Mouse (Mus musculus): ENCODE measurements around the gene Med16.

The Med16 gene

DNA sequence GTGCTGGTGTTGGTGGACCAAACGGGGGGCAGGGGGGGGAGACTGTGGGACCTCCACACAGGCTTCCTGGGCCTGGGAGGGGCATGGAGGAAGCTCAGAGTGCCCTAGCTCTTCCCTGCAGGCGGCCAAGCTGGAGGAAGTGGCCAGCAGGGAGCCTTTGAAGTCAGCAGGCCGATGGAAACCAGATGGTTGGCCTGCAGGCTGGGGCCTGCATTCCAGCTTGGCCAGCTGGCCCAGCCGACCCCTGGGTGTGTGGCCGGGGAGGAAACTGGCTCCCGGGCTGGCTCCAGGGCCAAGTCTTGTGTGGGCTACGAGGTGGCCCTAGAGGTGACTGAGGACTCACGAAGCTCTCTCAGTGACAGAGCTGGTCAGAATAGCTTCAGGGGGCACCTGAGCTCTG lies 24.0 kb upstream of the Med16 start:
- DNase-seq: peak; percentile 61 to 80

DNA sequence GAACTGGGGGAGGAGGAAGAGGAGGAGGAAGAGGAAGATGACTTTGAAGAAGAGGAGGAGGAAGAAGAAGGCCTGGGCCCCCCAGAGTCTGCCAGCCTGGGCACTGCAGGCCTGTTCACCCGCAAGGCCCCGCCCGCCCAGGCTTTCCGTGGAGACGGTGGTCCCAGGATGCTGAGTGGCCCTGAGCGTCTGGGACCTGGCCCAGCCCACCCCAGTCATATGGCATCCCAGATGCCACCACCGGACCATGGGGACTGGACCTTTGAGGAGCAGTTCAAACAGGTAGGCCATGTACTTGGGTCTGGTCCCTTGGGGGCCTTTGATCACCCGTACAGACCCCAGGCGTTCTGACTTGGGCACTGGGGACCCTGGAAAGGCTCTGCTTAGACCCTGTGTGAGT lies 23.1 kb upstream of the Med16 start:
- no peak for DNase-seq

DNA sequence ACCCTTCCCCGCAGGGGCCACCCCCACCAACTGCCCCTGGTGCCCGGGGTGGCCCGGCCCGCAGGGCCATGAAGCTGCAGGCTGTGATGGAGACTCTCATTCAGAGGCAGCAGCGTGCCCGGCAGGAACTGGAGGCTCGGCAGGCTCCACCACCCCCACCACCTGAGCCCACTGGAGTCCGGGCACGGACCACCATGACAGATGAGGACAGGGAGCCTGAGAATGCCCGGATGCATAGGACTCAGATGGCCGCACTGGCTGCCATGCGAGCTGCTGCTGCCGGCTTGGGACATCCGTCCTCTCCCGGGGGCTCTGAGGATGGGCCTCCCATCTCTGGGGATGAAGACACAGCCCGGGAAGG lies 22.1 kb upstream of the Med16 start:
- DNase-seq: no peak

DNA sequence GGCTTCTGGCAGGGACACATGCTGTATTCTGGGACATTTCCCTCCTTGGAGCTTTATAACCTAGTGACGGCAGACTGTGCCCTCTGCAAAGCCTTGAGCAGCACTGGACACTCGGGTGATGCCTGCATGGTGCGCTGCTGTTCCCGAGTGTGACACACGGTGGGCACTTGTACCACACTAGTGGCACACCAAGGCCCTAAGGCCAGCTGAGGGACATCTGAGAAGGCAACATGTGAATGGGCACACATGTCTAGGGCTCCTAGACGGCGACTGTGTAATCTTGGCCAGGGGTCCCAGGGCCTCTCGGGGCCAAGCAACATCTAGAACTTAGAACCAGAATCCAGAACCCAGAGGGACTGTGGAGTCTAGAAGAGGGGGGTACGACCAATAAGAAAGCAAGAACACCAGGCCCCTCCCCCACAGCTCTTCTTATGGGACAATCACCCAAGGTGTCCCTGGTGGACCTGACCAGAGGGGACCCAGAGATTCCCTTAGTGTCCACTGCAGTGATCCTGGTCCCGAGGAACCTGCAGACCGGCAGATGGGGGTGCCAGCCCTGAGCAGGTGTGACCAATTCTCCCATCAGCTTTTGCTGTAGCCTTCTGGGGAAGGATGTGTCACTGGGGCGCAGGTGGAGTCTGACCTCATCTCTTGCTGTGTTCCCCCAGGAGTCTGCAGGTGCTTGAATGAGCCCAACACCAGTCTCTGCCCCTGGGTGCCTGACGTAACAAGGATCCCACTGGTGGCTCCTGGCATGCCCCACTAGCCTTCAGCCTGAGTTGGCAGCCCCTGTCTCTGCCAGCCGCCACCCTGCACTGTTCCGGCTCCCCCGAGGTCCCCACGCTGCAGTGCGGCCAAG lies 21.5 kb upstream of the Med16 start:
- DNase-seq: no peak

DNA sequence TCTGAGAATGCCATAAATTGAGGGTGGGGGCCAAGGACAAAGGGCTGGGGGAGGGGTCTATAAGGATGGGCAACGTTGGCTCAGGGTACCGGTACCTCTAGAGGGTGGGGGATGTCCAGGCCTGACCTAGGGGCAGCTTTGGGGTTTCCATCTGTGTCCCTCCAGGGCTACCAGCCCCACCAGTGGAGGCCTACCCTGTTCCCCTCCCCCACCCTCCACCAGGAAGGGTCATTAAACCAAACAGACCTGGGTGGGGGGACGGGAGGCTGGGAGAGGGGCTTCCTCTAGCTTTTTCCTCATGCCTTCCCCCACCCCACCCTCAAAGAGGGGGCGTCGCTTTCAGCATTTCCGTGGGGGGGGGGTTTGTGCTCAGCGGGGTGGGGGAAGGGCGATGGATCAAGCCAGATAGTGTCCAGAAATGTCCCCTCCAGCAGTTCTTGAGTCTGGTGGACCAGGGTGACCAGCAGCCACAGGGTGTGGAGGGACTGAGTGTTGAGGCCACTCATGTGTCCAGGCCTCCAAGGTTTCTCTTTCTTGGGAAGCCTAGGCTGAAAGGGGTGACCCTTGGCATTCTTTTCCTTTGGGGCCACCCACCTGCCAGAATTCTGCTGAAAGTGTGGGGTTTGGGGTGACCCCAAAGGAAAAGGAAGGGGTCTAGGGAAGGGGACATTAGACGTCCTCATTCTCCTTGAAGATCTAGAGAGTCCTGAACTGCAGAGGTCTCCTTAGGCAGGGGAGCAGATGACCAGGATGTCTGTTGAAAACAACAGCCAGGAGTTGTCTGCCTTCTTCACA lies 20.4 kb upstream of the Med16 start:
- DNase-seq: no peak

DNA sequence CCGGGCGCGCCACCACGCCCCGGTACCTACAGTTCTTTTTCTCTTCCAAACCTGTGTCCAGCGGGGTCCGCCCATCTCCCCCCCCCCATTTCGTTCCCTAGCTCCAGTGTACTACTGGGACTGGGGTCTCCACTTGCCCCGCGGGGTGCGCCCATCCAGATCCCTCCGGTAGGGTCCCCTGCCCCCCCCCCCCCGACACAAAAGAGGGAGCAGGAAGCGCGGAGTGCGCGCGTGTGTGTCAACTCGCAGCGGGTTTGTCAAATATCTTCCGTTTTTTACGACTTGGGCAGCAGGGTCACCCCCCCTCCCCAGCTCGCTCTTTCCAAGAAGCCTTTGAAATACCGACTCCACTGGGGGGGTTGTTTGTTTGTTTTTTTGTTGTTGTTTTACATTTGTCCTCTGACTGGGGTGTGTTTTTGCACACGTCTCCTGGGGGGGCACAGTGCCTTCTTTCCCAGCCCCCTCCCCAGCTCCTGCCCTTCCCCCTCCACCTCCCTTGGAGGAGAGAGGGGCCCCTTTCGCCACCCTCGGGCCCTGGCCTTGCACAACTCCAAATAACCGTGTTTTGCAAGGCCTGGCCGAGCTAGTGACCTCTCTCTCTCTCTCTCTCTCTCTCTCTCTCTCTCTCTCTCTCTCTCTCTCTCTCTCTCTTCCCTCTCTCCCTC lies 19.4 kb upstream of the Med16 start:
- DNase-seq: peak; percentile 47 to 72

DNA sequence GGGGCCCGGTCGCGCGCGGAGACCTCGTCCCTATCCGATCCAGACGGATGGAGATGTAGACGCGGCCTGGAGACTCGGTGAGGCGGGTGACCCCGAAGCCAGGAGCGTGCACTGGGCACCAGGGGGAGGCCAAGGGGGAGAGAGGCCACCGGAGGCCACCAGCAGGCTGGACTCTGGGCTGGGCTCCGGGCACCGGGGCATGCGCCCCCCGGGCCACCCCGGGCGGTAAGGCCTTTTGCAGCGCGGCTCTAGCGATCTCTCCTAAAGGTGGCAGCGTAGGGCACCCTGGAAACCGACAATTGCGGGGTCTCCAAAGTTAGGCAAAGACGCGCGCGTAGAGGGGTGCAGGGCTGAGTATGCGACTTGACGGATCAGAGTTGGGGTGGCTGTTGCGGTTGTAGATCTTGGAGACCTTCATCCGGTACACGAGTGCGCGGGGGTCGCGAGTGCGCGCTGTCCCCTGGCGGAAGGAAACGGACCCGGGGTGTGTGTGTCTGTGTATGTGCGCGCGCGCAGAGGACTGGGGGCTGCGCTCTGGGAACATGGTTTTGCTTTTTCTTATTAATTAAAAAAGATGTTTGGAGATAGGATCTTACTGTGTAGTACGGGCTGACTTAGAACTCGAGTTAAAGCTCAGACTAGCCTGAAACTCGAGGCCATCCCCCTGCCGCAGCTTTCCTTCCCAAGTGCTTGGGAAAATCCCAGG lies 18.8 kb upstream of the Med16 start:
- DNase-seq: peak; percentile 62 to 81

DNA sequence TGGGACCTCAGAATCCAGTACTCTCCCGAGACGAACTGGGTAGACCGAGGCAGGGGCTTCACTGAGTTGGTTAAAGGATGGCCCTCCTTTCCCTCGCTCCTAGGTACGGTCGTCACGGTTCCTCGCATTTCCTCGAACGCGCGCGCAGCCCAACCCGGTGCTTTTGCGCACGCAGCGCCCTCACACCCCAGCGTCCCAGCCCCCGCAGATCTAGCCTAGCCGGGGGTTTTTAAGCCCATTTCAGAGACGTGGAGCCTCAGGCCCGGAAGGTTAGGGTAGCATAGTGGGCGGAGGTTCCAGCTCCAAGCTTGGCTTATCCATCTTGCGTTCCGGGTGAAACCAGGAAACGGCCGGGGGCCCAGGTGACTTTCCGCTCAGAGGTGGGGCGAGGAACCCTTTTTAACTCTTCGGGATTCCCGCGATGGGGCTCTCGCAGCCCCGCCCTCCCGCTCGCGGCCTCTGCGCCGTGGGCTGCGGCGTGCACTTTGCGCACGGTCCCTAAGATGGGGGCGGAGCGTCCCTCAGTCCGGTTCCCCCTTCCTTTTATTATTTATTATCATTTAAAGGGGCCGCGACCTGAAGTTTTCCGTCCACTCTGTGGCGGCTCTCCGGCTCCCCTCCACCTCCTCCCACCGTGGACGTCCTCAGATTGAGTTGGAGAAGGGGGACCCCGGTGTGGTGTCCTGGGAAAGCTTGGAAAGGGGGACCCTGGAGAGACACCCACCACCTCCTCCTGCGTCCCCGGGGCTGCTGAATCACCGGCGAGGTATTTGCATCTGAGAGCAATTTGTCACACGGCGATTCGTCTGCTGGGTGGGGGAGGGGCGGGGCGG lies 18.0 kb upstream of the Med16 start, which contains the start of gene Arid3a:
Arid3a (plus strand) TSS at position 553 of the 833 bp plus-strand sequence.
- peak; percentile 90 to 94 for DNase-seq

DNA sequence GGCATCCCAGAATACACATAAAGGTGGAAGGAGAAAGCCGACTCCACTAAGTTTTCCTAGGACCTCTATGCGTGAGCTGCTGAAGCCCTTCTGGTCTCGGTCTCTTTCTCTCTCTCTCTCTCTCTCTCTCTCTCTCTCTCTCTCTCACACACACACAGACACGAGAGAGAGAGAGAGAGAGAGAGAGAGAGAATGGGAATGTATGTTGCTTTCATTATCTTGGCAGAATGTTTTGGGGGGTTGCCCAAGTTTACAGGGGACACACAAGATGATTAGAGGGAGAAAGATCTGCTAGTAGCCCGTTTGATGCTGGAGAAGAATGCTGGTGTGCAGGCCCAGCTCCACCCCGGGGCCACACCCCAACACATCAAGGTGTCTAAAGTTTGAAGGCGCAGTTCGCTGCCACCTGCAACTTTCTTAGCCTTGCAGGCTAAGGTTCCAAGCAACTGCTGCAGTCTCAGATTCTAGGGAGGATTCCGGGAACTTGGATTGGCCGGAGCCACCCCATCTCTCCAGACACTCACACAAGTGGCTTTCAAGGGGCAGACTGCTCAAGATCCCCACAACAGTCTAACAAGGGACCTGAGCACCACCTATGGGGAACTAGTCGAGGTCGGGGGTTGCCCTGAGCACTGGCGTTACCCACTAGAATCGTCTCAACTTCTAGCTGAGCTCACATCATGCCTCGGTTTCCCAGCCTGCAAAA lies 17.2 kb upstream of the Med16 start:
- DNase-seq: no peak

DNA sequence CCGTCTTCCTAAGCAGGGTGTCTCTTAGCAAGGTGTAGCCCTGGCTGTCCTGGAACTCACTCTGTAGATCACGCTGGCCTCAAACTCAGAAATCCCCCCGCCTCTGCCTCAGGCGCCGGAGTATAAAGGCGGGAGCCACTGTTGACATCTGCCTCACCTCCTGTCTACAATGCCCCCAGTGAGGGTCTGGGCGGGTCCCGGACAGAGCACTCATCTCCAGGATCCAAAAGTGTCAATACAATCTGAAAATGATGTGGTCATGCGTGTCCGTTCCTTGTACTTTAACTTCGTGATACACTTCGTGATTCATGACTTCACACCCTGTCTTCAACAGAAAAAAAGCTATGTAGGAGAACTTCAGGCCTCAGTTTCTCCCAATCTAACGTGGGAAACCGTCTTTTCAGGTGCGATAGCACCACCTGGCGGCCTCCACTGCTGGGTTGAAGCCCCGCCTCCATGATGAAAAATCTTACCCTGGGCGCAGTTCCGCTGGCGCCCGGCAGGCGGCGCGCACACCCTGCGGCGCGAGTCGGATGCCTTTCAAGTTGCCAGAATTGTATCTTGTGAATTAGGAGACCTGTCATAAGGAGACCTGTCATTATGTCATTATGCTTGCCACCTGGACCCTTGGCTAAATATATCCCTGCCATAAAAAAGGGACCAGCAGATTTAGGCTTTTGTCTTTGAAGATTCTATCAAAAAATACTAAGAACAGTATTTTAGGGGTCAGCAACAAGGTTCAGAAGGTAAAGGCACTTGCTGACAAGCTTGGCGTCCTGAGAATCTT lies 16.5 kb upstream of the Med16 start:
- peak; percentile 89 to 96 for DNase-seq

DNA sequence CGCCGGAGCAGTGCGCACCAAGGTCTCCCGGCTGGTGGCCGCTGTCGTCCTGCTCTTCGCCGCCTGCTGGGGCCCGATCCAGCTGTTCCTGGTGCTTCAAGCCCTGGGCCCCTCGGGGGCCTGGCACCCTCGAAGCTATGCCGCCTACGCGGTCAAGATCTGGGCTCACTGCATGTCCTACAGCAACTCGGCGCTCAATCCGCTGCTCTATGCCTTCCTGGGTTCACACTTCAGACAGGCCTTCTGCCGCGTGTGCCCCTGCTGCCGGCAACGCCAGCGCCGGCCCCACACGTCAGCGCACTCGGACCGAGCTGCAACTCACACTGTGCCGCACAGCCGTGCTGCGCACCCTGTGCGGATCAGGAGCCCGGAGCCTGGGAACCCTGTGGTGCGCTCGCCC lies 12.8 kb upstream of the Med16 start:
- no peak for DNase-seq

DNA sequence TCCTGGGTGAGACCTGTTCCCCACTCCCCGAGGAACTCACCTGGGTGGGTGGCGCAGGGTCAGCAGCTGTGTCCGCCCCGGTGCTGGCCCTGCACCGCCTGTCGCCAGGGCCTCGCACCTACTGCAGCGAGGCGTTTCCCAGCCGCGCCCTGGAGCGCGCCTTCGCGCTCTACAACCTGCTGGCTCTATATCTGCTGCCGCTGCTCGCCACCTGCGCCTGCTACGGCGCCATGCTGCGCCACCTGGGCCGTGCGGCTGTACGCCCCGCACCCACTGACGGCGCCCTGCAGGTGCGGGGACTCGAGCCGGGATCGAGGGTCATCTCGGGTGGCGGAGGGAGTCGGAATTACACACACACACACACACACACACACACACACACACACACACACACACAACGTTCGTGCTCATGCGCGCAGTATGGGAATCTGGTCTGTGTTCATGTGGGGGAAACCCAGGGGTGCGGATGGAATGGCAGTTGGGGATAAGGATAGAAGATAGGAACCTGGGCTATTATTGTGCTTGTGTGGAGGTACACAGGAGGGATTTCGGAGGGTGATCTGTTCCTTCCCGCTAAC lies 12.3 kb upstream of the Med16 start, which contains the start of gene R3hdm4:
R3hdm4 (minus strand) TSS at position 251 of the 578 bp plus-strand sequence.
- no peak for DNase-seq

DNA sequence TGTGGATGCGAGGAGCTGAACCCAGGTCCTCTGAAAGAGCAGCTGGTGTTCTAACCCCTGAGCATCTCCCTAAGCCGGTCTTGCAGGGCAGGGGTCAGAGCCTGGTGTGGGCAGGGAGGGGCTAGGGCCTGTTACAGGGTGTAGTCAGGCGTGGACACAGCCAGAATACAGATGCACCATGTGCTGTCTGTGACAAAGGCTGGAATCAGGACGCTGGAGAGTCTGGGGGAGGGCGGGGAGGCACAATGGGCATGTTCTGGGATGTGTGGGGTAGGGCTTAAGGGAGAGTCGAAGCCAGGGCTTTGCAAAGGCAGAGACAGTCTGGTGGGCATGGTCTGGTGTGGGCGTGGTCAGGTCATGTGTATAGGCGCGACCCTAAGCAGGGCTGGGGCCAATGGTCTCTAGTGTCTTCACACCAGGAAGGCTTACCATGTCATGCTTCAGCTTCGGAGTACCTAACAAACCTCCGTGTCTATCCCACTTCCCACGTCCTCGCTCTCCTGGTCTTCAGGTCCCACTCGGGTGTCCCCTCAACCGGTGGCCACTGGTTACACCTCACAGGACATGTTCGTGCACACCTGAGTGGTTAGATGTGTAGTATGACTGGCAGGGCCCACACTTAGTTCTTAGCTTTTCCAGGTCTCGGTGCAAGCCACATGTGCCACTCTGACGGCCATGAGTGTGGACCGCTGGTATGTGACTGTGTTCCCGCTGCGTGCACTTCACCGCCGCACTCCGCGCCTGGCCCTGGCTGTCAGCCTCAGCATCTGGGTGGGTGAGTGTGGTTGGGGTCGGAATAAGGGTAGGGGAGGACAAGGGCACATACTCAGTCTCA lies 11.6 kb upstream of the Med16 start:
- DNase-seq: no peak

DNA sequence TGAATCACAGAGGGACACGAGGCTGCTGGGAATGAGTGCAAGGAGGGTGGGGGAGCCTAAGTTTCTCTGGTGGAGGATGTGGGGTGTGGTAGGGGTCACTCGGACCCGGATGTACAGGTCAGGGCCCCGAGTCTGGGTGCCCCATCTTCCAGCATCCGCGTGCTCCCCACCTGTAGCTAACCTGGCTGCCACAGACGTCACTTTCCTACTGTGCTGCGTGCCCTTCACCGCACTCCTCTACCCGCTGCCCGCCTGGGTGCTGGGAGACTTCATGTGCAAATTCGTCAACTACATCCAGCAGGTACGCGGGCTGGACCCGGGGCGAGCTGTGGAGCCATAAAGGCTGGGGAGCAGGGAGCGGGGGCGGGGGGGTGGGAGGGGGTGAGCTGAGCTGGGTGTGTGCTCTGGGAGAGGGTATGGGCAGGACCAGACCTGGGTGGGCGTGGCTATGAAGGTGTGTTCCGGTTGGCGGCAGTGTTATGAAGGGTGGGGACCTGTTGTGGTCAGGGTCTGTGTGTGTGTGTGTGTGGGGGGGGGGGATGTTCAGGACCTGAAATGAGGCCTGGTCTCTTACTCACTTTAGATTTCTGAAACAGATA lies 10.6 kb upstream of the Med16 start:
- peak in 1 of 2 experiments; percentile 54 for DNase-seq

DNA sequence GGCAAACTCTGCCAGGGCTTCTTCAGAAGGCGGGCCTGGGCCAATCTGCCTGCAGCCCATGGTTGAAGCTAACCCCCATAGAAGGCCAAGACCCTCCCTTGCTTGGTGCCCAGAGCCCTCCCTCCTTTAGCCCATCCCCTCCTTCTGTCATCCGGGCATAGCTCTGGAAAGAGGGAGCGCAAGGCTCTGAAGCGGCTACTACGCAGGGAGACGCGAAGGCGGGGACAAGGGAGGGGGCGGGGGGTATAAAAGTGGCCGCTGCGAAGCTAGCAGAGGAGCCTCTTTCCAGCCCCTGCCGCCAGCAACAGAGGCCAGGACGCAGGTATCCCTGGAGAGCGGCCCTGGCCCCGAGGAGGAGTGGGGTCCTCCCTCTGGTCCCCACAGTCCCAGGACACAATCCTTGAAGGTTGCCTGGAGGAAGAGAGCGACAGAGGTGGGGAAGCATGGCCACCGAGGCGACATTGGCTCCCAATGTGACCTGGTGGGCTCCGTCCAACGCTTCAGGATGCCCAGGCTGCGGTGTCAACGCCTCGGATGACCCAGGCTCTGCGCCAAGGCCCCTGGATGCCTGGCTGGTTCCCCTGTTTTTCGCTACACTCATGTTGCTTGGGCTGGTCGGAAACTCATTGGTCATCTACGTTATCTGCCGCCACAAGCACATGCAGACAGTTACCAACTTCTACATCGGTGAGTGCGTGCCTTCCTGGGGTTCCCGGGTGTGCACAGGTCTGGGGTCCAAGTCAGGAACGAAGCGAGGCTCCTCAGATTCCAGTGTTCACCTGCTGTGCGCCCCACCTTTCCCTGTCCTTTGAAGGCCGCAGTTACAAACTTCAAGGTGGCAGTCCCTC lies 9.7 kb upstream of the Med16 start:
- DNase-seq: no peak

DNA sequence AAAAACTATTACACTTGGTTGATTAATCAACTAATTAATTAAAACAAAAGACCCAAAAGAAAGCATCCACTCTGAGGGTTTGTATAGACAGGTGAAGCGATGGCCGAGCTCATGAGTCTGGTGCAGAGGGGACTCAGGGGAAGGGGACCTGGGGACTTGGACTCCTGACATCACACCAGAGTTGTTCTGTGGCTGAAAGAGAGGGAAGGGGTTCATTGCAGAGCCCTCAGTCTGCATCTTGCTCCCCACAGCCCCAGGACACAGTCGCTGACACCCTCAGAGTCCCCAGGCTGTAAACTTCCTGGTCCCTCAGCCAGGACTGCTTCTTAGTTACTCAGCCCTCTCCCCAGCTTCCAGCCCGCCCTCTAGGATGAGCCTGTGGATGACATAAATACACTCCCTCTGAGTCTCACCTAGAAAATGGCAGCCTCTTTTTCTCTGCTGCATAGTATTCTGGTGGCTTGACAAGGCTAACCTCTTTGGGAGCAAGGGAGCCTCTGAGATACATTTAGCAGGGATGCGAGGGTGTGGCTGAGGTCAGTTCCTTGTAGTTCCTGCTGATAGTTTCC lies 8.9 kb upstream of the Med16 start:
- DNase-seq: no peak

Data from kidney, postnatal 25 days (tissue).